Mouse (Mus musculus): ENCODE data around the gene Zswim3. TPM values are rescaled to one million over a fixed set of nuclear protein-coding genes. Genes with fewer than 3 reads are reported as not detected.

Gene Zswim3
- polyA plus RNA-seq, 1 experiment from 2014 or later, result 12.9 TPM

GRCm38 (mm10) chr2:164813557-164813956 is 8.7 kb downstream of the Zswim3 start:
- no peaks in the 10 kb centered on the region for H3K4me1 ChIP-seq (ENCODE audit: control insufficient read depth, insufficient read depth, low read length)
- H3K4me2 ChIP-seq (ENCODE audit: low read depth), result no peak overlapping the region
- ATAC-seq (ENCODE audit: insufficient read depth, low FRiP score, low TSS enrichment) (no peak), DNase-seq (ENCODE audit: low spot score) (no peak)
- H3K36me3 ChIP-seq (ENCODE audit: control insufficient read depth, insufficient read depth, low read length), result no peaks in the 10 kb centered on the region; the same call in 1 of the 2 replicates
- no peak overlapping the region for H3K4me3 ChIP-seq (ENCODE audit: low read depth, low read length)
- WGBS, result 65% methylated on average over 2 of the region's 2 CpGs
- H3K9me3 ChIP-seq (ENCODE audit: control insufficient read depth, low read length), result no peaks in the 10 kb centered on the region
- no peaks in the 10 kb centered on the region for H3K27me3 ChIP-seq (ENCODE audit: control insufficient read depth, insufficient read depth, low read length)
- no peak overlapping the region for H3K9ac ChIP-seq (ENCODE audit: low read length)
- no peak overlapping the region for H3K27ac ChIP-seq (ENCODE audit: low read depth, low read length)

- Histone ChIP-seq H3K27ac (ENCODE audit: low read depth, low read length) (no peak overlapping the region), H3K4me1 (ENCODE audit: control insufficient read depth, insufficient read depth, low read length) (no peaks in the 10 kb centered on the region), H3K4me3 (ENCODE audit: low read depth, low read length) (no peak overlapping the region), H3K9ac (ENCODE audit: low read length) (no peak overlapping the region), H3K27me3 (ENCODE audit: control insufficient read depth, insufficient read depth, low read length) (no peaks in the 10 kb centered on the region), H3K9me3 (ENCODE audit: control insufficient read depth, low read length) (no peaks in the 10 kb centered on the region), H3K36me3 (ENCODE audit: control insufficient read depth, insufficient read depth, low read length) (no peaks in the 10 kb centered on the region; the same call in 1 of the 2 replicates), H3K4me2 (ENCODE audit: low read depth) (no peak overlapping the region)
- 92% methylated on average over 5 of the region's 5 CpGs for WGBS
- no peak for DNase-seq (ENCODE audit: low spot score)
- ATAC-seq (ENCODE audit: insufficient read depth, low FRiP score, low TSS enrichment), result no peak
These were observed 10.4 kb downstream of the Zswim3 start for GRCm38 (mm10) chr2:164815348-164815747.

GRCm38 (mm10) chr2:164815821-164816220 is 10.9 kb downstream of the Zswim3 start:
- Histone ChIP-seq H3K27me3 (ENCODE audit: control insufficient read depth, insufficient read depth, low read length) (no peaks in the 10 kb centered on the region), H3K36me3 (ENCODE audit: control insufficient read depth, insufficient read depth, low read length) (peaks cover 3% of the 10 kb centered on the region), H3K4me3 (ENCODE audit: low read depth, low read length) (no peak overlapping the region), H3K9ac (ENCODE audit: low read length) (no peak overlapping the region), H3K27ac (ENCODE audit: low read depth, low read length) (no peak overlapping the region), H3K9me3 (ENCODE audit: control insufficient read depth, low read length) (no peaks in the 10 kb centered on the region), H3K4me2 (ENCODE audit: low read depth) (no peak overlapping the region), H3K4me1 (ENCODE audit: control insufficient read depth, insufficient read depth, low read length) (no peaks in the 10 kb centered on the region)
- no peak for ATAC-seq (ENCODE audit: insufficient read depth, low FRiP score, low TSS enrichment)
- 94% methylated on average over 8 of the region's 8 CpGs for WGBS
- no peak for DNase-seq (ENCODE audit: low spot score)

GRCm38 (mm10) chr2:164817206-164817605 is 12.3 kb downstream of the Zswim3 start:
- H3K27me3 ChIP-seq (ENCODE audit: control insufficient read depth, insufficient read depth, low read length), result no peaks in the 10 kb centered on the region
- no peak overlapping the region for H3K27ac ChIP-seq (ENCODE audit: low read depth, low read length)
- H3K36me3 ChIP-seq (ENCODE audit: control insufficient read depth, insufficient read depth, low read length), result peaks cover 3% of the 10 kb centered on the region
- DNase-seq (ENCODE audit: low spot score), result no peak
- H3K4me2 ChIP-seq (ENCODE audit: low read depth), result no peak overlapping the region
- no peak for ATAC-seq (ENCODE audit: insufficient read depth, low FRiP score, low TSS enrichment)
- 88% methylated on average over 6 of the region's 6 CpGs for WGBS
- H3K4me1 ChIP-seq (ENCODE audit: control insufficient read depth, insufficient read depth, low read length), result peaks cover 2% of the 10 kb centered on the region; the same call in 1 of the 2 replicates
- no peak overlapping the region for H3K4me3 ChIP-seq (ENCODE audit: low read depth, low read length)
- H3K9me3 ChIP-seq (ENCODE audit: control insufficient read depth, low read length), result no peaks in the 10 kb centered on the region
- H3K9ac ChIP-seq (ENCODE audit: low read length), result no peak overlapping the region

GRCm38 (mm10) chr2:164817703-164818102 is 12.8 kb downstream of the Zswim3 start:
- no peak overlapping the region for H3K4me2 ChIP-seq (ENCODE audit: low read depth)
- WGBS, result 61% methylated on average over 5 of the region's 5 CpGs
- H3K27ac ChIP-seq (ENCODE audit: low read depth, low read length), result no peak overlapping the region
- peaks cover 5% of the 10 kb centered on the region; the same call in 1 of the 2 replicates for H3K4me1 ChIP-seq (ENCODE audit: control insufficient read depth, insufficient read depth, low read length)
- no peak overlapping the region for H3K9ac ChIP-seq (ENCODE audit: low read length)
- no peaks in the 10 kb centered on the region for H3K27me3 ChIP-seq (ENCODE audit: control insufficient read depth, insufficient read depth, low read length)
- DNase-seq (ENCODE audit: low spot score) (peak; percentile 34), ATAC-seq (ENCODE audit: insufficient read depth, low FRiP score, low TSS enrichment) (no peak)
- H3K36me3 ChIP-seq (ENCODE audit: control insufficient read depth, insufficient read depth, low read length), result peaks cover 3% of the 10 kb centered on the region
- H3K4me3 ChIP-seq (ENCODE audit: low read depth, low read length), result no peak overlapping the region
- H3K9me3 ChIP-seq (ENCODE audit: control insufficient read depth, low read length), result no peaks in the 10 kb centered on the region

GRCm38 (mm10) chr2:164821060-164821459 is 16.2 kb downstream of the Zswim3 start:
- no peaks in the 10 kb centered on the region for H3K9me3 ChIP-seq (ENCODE audit: control insufficient read depth, low read length)
- WGBS, result 88% methylated on average over 6 of the region's 6 CpGs
- ATAC-seq (ENCODE audit: insufficient read depth, low FRiP score, low TSS enrichment), result no peak
- peaks cover 5% of the 10 kb centered on the region; the same call in 1 of the 2 replicates for H3K4me1 ChIP-seq (ENCODE audit: control insufficient read depth, insufficient read depth, low read length)
- no peaks in the 10 kb centered on the region for H3K27me3 ChIP-seq (ENCODE audit: control insufficient read depth, insufficient read depth, low read length)
- no peak overlapping the region for H3K4me2 ChIP-seq (ENCODE audit: low read depth)
- no peak for DNase-seq (ENCODE audit: low spot score)
- H3K36me3 ChIP-seq (ENCODE audit: control insufficient read depth, insufficient read depth, low read length), result peaks cover 6% of the 10 kb centered on the region
- no peak overlapping the region for H3K9ac ChIP-seq (ENCODE audit: low read length)
- H3K4me3 ChIP-seq (ENCODE audit: low read depth, low read length), result no peak overlapping the region
- no peak overlapping the region for H3K27ac ChIP-seq (ENCODE audit: low read depth, low read length)

- peak; percentile 99 for ATAC-seq (ENCODE audit: insufficient read depth, low FRiP score, low TSS enrichment)
- peaks cover 6% of the 10 kb centered on the region for H3K36me3 ChIP-seq (ENCODE audit: control insufficient read depth, insufficient read depth, low read length)
- H3K27me3 ChIP-seq (ENCODE audit: control insufficient read depth, insufficient read depth, low read length), result no peaks in the 10 kb centered on the region
- WGBS, result 1% methylated on average over 32 of the region's 32 CpGs
- peak within 1 kb of the TSS; percentile 70 for H3K9ac ChIP-seq (ENCODE audit: low read length)
- peak; percentile 99 for DNase-seq (ENCODE audit: low spot score)
- H3K9me3 ChIP-seq (ENCODE audit: control insufficient read depth, low read length), result no peaks in the 10 kb centered on the region
- peak within 1 kb of the TSS; percentile 74 for H3K4me3 ChIP-seq (ENCODE audit: low read depth, low read length)
- peak within 1 kb of the TSS; percentile 70 for H3K4me2 ChIP-seq (ENCODE audit: low read depth)
- peak within 1 kb of the TSS; percentile 70 for H3K27ac ChIP-seq (ENCODE audit: low read depth, low read length)
- peaks cover 5% of the 10 kb centered on the region; the same call in 1 of the 2 replicates for H3K4me1 ChIP-seq (ENCODE audit: control insufficient read depth, insufficient read depth, low read length)
These were observed 17.8 kb downstream of the Zswim3 start, which contains the start of gene Zswim1 for GRCm38 (mm10) chr2:164822636-164823165. Gene Zswim1 (plus strand): TSS chr2:164822686.

- Histone ChIP-seq H3K4me3 (ENCODE audit: low read depth, low read length) (peak overlapping the region; percentile 74), H3K27ac (ENCODE audit: low read depth, low read length) (peak overlapping the region; percentile 70), H3K36me3 (ENCODE audit: control insufficient read depth, insufficient read depth, low read length) (peaks cover 6% of the 10 kb centered on the region), H3K4me2 (ENCODE audit: low read depth) (peak overlapping the region; percentile 70), H3K27me3 (ENCODE audit: control insufficient read depth, insufficient read depth, low read length) (no peaks in the 10 kb centered on the region), H3K9me3 (ENCODE audit: control insufficient read depth, low read length) (no peaks in the 10 kb centered on the region), H3K4me1 (ENCODE audit: control insufficient read depth, insufficient read depth, low read length) (peaks cover 5% of the 10 kb centered on the region; the same call in 1 of the 2 replicates), H3K9ac (ENCODE audit: low read length) (peak overlapping the region; percentile 70)
- ATAC-seq (ENCODE audit: insufficient read depth, low FRiP score, low TSS enrichment), result peak; percentile 64
- 3% methylated on average over 10 of the region's 10 CpGs for WGBS
- no peak for DNase-seq (ENCODE audit: low spot score)
These were observed 18.3 kb downstream of the Zswim3 start for GRCm38 (mm10) chr2:164823181-164823585.

GRCm38 (mm10) chr2:164823969-164824368 is 19.1 kb downstream of the Zswim3 start:
- DNase-seq (ENCODE audit: low spot score) (no peak), ATAC-seq (ENCODE audit: insufficient read depth, low FRiP score, low TSS enrichment) (no peak)
- Histone ChIP-seq H3K9ac (ENCODE audit: low read length) (no peak overlapping the region), H3K4me3 (ENCODE audit: low read depth, low read length) (no peak overlapping the region), H3K4me1 (ENCODE audit: control insufficient read depth, insufficient read depth, low read length) (peaks cover 5% of the 10 kb centered on the region; the same call in 1 of the 2 replicates), H3K27me3 (ENCODE audit: control insufficient read depth, insufficient read depth, low read length) (no peaks in the 10 kb centered on the region), H3K9me3 (ENCODE audit: control insufficient read depth, low read length) (no peaks in the 10 kb centered on the region), H3K4me2 (ENCODE audit: low read depth) (peak overlapping the region; percentile 70; the same call in 1 of the 2 replicates), H3K27ac (ENCODE audit: low read depth, low read length) (no peak overlapping the region), H3K36me3 (ENCODE audit: control insufficient read depth, insufficient read depth, low read length) (peaks cover 6% of the 10 kb centered on the region)
- WGBS, result 86% methylated on average over 4 of the region's 4 CpGs
